Mouse (Mus musculus) heart, embryonic 11.5 days (tissue): ENCODE results near the gene Pdxk. TPM values are rescaled to one million over a fixed set of nuclear protein-coding genes. Genes with fewer than 3 reads are reported as not detected.
A peak's percentile ranks its signal among the peaks of the same experiment; 100 is the strongest.

Source experiments
- ATAC-seq: fragments of 200-750 bp; cut with Nextera tagmentation; replicated peaks from 2 replicates; pipeline ENCODE4 v1.8.0; 2017; ENCODE audit warnings: moderate library complexity; ENCODE audit not compliant: insufficient number of reproducible peaks, low FRiP score, low TSS enrichment
- H3K27ac ChIP-seq: fragments of 300-500 bp; sonication (generic); 2 replicates; pipeline ENCODE4 v1.5.1; 2014; ENCODE audit warnings: mild to moderate bottlenecking, low read depth, low read length
- H3K27me3 ChIP-seq: fragments of 300-500 bp; sonication (generic); 2 replicates; pipeline ENCODE4 v1.6.1; 2014; ENCODE audit warnings: mild to moderate bottlenecking, low read length, mixed read lengths; ENCODE audit not compliant: control insufficient read depth, insufficient read depth
- H3K36me3 ChIP-seq: fragments of 300-500 bp; sonication (generic); 2 replicates; pipeline ENCODE4 v1.6.1; 2014; ENCODE audit warnings: mild to moderate bottlenecking, low read length, moderate library complexity, mixed read lengths; ENCODE audit not compliant: control insufficient read depth, insufficient read depth
- H3K4me1 ChIP-seq: fragments of 300-500 bp; sonication (generic); 2 replicates; pipeline ENCODE4 v1.6.1; 2014; ENCODE audit warnings: low read length; ENCODE audit not compliant: control insufficient read depth, insufficient read depth
- H3K4me2 ChIP-seq: fragments of 300-500 bp; sonication (generic); 2 replicates; pipeline ENCODE4 v1.6.1; 2014; ENCODE audit warnings: mild to moderate bottlenecking, moderate library complexity
- H3K4me3 ChIP-seq: fragments of 300-500 bp; sonication (generic); 2 replicates; pipeline ENCODE4 v1.5.1; 2014; ENCODE audit warnings: low read depth, low read length
- H3K9ac ChIP-seq: fragments of 300-500 bp; sonication (generic); 2 replicates; pipeline ENCODE4 v1.6.1; 2014; ENCODE audit warnings: mild to moderate bottlenecking, low read depth, low read length, moderate library complexity
- H3K9me3 ChIP-seq: fragments of 300-500 bp; sonication (generic); replicated peaks from 2 replicates; pipeline ENCODE4 v1.6.1; 2016; ENCODE audit warnings: low read length; ENCODE audit not compliant: control insufficient read depth
- WGBS: fragments of 180-500 bp; shearing (Covaris S2); extraction: QIAGEN DNeasy Blood & Tissue Kit; methylation state at CpG from one replicate; pipeline ENCODE4 v1.1.7; 2014; ENCODE audit not compliant: insufficient replicate concordance; 5-methylcytosine and 5-hydroxymethylcytosine counted together
- polyA plus RNA-seq: library from polyadenylated mRNA; unstranded; fragments of >200 nt; fragmentation: Nextera tagmentation; extraction: Ambion mirVana; gene quantifications from 2 replicates; pipeline ENCODE4 v1.2.1, GENCODE M21; 2014

Gene Pdxk
- polyA plus RNA-seq, 1 experiment from 2014 or later, result 4.3 TPM

DNA sequence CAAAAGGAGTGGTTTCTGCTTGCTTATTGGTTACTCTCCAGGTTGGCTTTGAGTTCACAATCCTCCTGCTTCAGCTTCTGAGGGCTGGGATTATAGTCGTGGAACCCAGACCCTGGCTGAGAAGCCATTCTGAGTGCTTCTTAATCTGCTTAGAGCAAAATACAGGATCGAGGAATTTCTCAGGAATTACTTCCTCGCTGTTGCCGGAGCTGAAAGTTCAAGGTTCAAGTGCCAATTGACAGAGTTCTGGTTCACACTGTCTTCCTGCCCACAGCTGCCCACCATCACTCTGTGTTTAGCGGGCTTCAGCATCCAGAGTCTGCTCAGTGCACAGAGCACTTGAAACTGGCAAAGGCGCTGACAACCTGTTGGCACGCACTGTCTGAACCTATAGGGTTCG lies 10.0 kb upstream of the Pdxk start:
- H3K9ac ChIP-seq, result no peak overlapping the region
- H3K4me1 ChIP-seq, result no peaks in the 10 kb centered on the region
- no peaks in the 10 kb centered on the region for H3K9me3 ChIP-seq
- H3K36me3 ChIP-seq, result no peaks in the 10 kb centered on the region
- no peak overlapping the region for H3K4me2 ChIP-seq
- no peaks in the 10 kb centered on the region for H3K27me3 ChIP-seq
- H3K27ac ChIP-seq, result no peak overlapping the region
- no peak for ATAC-seq
- 59% methylated on average over 8 of the region's 8 CpGs for WGBS
- no peak overlapping the region for H3K4me3 ChIP-seq

DNA sequence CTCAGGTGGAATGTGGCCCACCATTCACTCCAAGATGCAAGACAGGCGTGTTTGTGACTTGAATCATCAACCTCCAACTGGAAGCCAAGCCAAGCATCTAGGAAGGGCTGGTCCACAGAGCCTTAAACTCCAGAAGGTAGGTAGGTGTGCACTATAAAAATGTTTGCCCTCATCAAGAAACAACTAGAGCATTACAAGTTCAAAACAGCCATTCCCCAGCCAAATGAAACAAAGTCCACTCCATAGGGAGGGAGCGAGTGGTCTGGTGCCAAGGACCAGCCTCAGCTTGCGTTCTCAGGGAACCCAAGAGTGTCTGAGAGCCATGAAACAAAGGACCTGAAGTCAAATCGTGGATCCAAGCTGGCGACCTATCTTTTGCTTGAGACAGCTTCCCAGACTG lies 8.7 kb upstream of the Pdxk start:
- H3K4me1 ChIP-seq, result no peaks in the 10 kb centered on the region
- no peak overlapping the region for H3K4me2 ChIP-seq
- H3K27me3 ChIP-seq, result no peaks in the 10 kb centered on the region
- WGBS, result 41% methylated on average over 5 of the region's 5 CpGs
- H3K9me3 ChIP-seq, result no peaks in the 10 kb centered on the region
- H3K27ac ChIP-seq, result no peak overlapping the region
- no peak overlapping the region for H3K9ac ChIP-seq
- no peak overlapping the region for H3K4me3 ChIP-seq
- no peak for ATAC-seq
- H3K36me3 ChIP-seq, result no peaks in the 10 kb centered on the region

DNA sequence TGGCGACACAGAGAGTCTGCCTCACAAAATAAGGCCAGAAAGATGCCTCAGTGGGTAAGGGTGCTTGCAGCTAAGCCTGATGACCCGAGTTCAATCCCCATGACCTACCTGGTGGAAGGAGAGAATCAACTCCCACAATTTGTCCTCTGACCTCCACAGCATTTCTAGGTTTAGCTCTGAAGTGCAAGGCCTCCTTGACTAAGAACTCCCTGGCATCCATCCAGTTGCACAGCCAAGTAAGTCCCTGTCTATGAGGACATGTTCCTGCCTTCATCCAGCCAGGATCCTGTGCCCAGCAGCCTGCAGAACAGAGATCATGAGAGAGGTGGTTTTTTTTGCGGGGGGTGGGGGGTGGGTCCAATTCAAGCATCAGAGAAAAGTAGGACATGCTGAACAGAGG lies 7.3 kb upstream of the Pdxk start:
- no peak overlapping the region for H3K4me3 ChIP-seq
- no peak overlapping the region for H3K27ac ChIP-seq
- no peaks in the 10 kb centered on the region for H3K9me3 ChIP-seq
- H3K36me3 ChIP-seq, result no peaks in the 10 kb centered on the region
- H3K4me2 ChIP-seq, result no peak overlapping the region
- 69% methylated on average over 3 of the region's 3 CpGs for WGBS
- no peak for ATAC-seq
- no peaks in the 10 kb centered on the region for H3K27me3 ChIP-seq
- H3K9ac ChIP-seq, result no peak overlapping the region
- no peaks in the 10 kb centered on the region for H3K4me1 ChIP-seq

DNA sequence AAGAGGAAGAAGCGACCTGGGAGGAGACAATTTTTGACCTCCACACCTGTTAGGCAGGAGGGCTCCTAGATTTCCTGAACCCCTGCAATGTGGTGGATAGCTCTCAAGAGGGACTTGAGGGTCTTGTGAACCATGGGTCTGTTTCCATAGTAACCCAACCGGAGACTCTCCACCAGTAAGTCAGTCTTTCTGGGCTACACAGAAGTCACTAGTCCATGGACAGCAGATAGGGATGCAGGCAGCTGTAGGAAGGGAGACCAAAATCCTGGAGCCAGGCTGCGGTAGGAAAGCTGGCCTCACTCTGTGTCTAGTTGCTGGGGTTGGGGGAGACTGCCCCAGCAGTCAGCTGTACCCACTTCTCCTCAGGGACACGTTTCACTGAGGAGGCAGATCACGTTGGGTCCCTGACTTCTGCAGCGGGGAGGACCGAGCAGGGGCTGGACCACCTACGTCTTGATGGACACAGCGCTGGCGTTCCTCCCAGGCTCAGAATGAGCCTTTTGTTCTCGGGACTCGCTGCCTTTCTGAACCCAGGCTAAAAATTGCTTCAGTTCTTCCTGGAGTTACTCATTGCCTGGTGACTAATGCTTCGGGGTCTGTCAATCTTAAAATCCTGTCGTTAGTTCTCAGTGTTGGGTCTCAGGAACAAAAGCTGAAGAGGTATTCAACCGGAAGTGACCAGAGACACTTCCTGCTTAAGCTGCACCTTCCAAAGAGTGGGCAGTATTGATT lies 6.0 kb upstream of the Pdxk start:
- Histone ChIP-seq H3K27ac (no peak overlapping the region; the same call in 1 of the 2 replicates), H3K9me3 (no peaks in the 10 kb centered on the region), H3K4me2 (0 out of 2 replicates have a peak overlapping the region, but pooled peaks have one; percentile 11), H3K4me3 (no peak overlapping the region), H3K36me3 (no peaks in the 10 kb centered on the region), H3K4me1 (no peaks in the 10 kb centered on the region), H3K27me3 (no peaks in the 10 kb centered on the region), H3K9ac (no peak overlapping the region)
- ATAC-seq, result no peak
- 48% methylated on average over 15 of the region's 15 CpGs for WGBS

DNA sequence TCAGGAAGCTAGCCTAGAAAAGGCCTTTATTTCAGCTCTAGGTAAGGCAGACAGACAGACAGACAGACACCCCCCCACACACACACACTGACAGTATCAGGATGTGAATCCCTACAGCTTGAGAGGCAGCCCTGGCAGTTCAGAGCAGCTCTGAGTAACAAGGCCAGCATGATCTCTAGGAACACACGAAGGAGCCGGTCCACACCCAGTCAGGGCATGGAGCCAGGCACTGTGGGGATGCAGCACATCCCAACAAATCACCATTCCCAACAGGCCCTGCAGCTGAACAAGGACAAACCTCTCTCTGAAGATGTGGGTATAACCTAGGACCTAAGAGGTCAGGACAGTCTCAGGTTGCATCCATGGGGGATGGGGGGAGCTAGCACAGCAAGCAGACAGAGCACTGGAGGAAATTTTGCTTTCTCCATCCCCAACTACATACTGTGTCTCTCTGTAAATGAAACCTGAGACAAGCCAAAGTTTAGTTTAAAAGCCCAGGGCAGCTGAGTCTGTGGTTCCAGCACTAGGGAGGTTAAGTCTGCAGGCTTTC lies 3.1 kb upstream of the Pdxk start:
- H3K4me2 ChIP-seq, result no peak overlapping the region
- H3K27me3 ChIP-seq, result no peaks in the 10 kb centered on the region
- no peak for ATAC-seq
- WGBS, result 39% methylated on average over 2 of the region's 2 CpGs
- H3K4me3 ChIP-seq, result no peak overlapping the region
- peaks cover 7% of the 10 kb centered on the region; the same call in 1 of the 2 replicates for H3K4me1 ChIP-seq
- no peaks in the 10 kb centered on the region for H3K36me3 ChIP-seq
- no peaks in the 10 kb centered on the region for H3K9me3 ChIP-seq
- no peak overlapping the region for H3K27ac ChIP-seq
- no peak overlapping the region for H3K9ac ChIP-seq

DNA sequence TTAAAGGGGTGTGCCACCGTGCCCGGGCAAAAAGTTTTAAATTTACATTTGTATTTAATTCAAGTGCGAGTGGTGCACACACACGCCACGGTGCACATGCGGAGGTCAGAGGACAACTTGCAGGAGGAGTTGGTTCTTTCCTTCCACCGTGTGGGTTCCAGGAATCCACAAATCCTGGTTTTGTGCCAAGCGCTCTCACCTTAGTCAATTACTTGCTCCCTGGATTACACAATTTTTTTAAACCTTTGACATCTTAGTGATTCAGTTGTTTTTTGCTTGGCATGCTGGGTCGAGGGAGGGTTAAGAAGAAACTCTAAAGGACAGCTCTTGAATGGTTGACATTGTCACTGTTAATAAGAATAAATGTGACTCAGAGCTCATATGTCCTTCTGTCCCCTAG lies 1.9 kb upstream of the Pdxk start:
- 85% methylated on average over 9 of the region's 9 CpGs for WGBS
- peaks cover 7% of the 10 kb centered on the region; the same call in 1 of the 2 replicates for H3K4me1 ChIP-seq
- H3K4me3 ChIP-seq, result no peak overlapping the region
- ATAC-seq, result no peak
- H3K9me3 ChIP-seq, result no peaks in the 10 kb centered on the region
- no peak overlapping the region for H3K4me2 ChIP-seq
- H3K27ac ChIP-seq, result no peak overlapping the region
- H3K27me3 ChIP-seq, result no peaks in the 10 kb centered on the region
- no peak overlapping the region for H3K9ac ChIP-seq
- no peaks in the 10 kb centered on the region for H3K36me3 ChIP-seq

DNA sequence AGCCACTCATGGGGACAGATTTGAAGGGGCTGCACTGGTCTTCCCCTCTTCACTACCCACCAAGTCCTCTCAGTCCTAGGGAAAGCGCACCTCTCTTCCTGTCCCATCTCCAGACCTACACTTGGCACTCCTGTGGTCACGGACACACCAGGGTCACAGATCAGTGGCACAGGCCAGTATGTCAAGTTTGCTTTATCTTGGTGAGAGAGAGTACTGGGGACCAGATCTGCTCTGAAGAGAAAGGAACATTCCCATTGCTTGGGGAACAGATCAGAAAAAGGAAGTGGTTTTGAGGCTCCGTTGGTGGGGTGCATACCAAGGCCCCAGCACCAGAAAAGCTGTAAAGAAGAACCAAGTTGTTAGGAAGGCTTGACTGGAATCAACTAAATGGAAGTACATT lies 697 bp upstream of the Pdxk start:
- H3K9me3 ChIP-seq, result no peaks in the 10 kb centered on the region
- H3K36me3 ChIP-seq, result no peaks in the 10 kb centered on the region
- 75% methylated on average over 3 of the region's 3 CpGs for WGBS
- no peak overlapping the region for H3K9ac ChIP-seq
- H3K27me3 ChIP-seq, result no peaks in the 10 kb centered on the region
- ATAC-seq, result no peak
- H3K4me2 ChIP-seq, result no peak overlapping the region
- peaks cover 7% of the 10 kb centered on the region; the same call in 1 of the 2 replicates for H3K4me1 ChIP-seq
- 0 out of 2 replicates have a peak overlapping the region, but pooled peaks have one; percentile 72 for H3K4me3 ChIP-seq
- H3K27ac ChIP-seq, result no peak overlapping the region

DNA sequence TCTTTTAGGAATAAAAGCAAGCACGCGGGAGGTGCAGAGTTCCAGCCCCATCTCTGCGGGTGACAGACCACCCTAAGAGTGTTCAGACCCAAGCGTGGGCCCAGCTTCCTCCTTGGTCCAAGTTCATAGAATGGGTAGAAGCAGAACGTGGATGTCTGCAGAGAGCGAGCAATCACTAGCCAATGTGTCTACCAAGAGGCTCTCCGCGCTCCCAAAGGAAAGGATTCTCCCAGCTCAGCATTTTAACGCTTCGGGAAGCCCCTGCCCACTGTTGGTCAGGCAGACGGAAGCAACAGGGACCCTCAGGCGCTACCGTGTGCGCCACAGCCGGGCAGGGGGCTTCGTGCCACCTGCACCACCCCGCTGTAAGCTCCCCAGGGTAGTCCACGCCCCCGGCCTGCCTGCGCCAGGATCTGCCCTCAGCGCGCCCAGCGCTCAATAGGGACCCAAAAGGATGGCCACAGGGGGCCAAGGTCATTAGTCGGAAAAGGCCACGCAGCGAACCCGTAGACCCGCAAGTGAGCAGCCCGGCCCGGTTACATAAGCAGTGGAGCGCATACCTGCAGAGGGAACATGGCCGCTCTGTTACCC lies 479 bp downstream of the Pdxk start:
- peaks cover 7% of the 10 kb centered on the region; the same call in 1 of the 2 replicates for H3K4me1 ChIP-seq
- no peaks in the 10 kb centered on the region for H3K9me3 ChIP-seq
- ATAC-seq, result peak; percentile 6; the same call in 1 of the 2 replicates
- WGBS, result 2% methylated on average over 32 of the region's 32 CpGs
- peak overlapping the region; percentile 50; the same call in 1 of the 2 replicates for H3K27ac ChIP-seq
- peak overlapping the region; percentile 70 for H3K9ac ChIP-seq
- peak overlapping the region; percentile 97 for H3K4me2 ChIP-seq
- no peaks in the 10 kb centered on the region for H3K27me3 ChIP-seq
- no peaks in the 10 kb centered on the region for H3K36me3 ChIP-seq
- H3K4me3 ChIP-seq, result peak overlapping the region; percentile 72
